Mouse (Mus musculus): ENCODE measurements around the gene 2310007B03Rik.

The 2310007B03Rik gene

DNA sequence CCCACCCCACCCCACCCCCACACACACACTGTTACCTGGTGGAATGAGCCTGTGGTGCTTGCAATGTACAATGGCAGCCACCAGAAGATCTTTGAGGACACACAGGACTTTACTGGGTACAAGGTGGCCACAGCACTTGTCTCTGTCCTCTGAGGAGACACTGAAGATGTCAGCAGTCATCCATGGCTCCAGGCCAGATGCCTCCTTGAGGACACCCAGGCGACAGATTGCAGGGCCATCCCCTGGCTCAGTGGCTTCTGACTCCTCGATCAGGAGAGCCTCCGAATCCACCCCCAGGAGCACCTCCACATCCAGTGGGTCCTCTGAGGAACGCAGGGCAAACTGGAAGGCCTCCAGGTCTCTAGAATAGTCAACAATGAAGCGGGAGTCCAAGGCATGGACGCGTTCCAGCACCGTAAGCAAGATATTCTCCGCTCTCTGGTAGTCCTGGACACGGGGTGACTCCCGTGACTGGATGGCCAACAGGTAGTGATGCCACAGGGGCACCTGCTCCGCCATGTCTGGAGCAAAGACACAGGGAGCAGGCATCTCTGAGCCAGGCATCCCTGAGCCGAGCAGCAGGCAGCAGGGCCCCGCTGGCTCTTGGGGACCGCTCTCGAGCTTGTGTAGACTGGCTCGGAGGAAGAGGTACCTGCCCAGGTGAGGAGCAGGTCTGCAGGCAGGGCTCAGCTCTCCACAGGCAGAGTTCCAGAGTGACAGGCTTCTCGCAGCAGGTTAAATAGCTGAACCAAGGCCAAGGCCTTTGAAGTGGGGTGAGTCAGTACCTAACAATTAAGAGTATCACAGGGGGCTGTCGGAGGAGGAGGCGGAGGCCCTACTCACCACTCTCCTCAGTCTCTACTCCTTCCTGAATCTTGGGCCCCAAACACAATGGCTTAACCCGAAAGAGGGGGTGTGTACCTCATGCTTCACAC is 915 bp downstream of the 2310007B03Rik start:
- DNase-seq = peak in 1 of 2 experiments; percentile 17

DNA sequence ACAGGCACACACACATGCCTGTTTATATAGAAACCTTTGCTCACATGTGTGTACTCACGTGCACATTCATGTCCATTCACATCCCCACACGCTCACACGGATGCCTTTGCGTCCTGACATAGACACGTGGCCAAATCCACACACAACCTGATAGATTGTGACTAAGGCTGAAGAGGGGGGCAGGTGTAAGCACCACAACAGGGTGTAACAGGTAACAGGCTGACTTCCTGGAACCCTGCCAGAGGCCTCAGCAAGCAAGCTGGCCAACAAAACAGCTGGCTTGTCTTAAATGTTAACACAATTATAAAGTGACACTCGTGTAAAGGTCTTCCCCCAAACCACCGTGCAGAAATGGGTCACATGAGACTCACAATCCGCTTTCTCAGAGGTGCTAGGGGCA is 1.8 kb downstream of the 2310007B03Rik start:
- peak in 1 of 2 experiments; percentile 12 for DNase-seq

DNA sequence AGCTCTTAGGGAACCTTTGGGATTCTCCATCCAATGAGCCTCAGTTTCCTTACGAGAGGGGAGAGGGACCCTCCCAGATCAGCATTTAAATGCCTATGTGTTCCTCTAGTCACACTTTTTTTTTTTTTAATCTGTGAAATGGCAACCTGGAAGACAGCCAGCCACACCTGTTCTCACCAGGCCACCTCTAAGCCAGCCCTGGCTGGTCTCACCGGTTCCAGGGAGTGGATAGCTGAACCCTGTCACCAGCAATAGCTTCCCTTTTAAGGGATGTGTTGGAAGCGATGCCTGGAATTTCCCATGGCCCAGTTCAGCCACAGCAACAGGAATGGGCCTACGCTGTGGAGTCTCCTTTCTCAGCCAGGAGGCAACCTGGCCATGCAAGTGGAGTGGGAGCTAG is 3.2 kb downstream of the 2310007B03Rik start:
- DNase-seq = peak; percentile 36 to 67

DNA sequence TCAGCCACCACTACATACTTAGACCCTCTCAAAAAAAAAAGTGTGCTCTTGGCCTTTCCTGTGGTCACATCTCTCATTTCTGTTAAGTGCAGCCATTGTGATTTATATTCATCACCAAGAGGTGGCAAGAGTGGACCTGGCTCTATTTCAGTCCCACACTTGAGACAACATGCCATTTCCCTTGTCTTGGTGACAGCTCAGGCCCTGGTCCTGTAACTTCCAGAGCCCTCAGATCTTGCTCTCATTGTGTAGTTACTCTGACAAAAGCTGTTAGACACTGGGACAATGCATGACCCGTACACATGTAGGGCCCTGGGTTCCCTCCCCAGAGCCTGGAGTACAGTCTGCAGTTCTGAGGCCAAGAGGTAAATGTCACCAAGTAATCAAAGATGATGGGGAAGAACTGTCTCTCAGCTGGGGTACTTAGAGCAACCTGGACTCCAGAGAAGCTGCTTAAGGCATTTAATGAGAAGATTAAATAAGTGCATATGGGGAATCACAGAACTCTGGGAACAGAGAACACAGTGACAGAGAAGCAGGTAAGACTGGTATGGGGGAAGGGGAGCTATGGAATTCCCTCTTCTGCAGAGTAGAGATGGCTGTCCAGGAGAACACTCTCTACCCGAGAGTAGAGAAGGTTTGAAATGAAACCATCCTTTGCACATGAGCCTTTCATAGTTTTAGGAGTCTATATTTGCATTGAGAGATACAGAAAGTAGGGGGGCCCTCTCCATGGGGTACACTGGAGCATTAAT is 9.7 kb downstream of the 2310007B03Rik start:
- no peak for DNase-seq

DNA sequence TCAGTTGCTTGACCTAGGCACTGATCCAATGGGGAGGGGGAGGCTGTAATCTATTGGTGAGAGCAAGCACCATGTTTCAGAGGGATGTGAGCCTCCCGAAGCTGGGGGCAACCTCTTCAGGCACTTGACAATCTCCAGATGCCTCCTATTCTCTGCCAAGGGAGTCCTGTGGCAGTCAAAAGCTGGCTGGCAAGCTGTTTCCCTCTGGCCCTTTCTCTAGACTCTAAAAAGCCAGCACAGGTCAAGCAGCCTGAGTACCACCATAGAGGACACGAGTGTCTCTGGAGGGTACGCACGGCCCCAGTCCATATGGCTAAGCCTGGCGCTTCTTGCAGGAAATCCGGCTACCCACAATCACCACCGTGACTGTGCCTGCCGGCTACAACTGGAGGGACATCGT is 16.6 kb downstream of the 2310007B03Rik start:
- no peak for DNase-seq

DNA sequence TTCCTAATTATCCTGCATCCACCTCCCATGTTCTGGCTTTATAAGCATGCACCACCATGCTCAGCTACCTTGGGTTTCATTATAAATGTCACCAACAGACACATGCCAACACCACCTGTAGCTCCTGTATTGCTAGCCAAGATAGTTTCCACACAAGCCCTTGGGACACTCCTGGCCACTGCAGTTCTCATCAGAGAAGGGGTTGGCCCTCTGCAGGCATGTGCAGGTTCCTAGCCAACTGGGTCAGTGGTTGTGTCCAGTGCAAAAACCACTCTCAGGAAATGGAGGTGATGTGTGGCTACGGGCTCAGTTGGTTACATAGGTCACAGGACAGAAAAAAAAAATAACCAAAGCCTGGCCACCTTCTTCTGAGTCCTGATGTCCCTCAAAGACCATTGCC is 17.9 kb downstream of the 2310007B03Rik start:
- DNase-seq = no peak

DNA sequence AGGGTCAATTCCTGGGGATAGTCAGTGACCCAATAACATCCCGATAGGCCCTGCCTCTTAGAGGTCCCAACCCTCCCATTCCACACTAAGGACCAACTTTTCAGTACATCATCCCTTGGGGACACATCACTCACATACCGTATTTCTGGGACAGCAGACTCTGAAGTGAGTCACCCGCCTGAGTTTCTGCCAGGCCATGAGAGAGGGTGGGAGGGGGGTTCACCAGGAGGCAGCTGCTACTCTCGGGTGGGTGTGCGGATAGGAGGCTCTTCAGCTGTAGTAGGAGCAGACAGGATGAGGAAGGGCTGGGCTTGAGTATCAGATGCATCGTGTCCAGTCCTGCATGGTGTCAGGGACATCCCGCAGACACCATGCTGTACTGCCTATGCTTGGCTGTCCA is 21.0 kb downstream of the 2310007B03Rik start:
- no peak for DNase-seq

DNA sequence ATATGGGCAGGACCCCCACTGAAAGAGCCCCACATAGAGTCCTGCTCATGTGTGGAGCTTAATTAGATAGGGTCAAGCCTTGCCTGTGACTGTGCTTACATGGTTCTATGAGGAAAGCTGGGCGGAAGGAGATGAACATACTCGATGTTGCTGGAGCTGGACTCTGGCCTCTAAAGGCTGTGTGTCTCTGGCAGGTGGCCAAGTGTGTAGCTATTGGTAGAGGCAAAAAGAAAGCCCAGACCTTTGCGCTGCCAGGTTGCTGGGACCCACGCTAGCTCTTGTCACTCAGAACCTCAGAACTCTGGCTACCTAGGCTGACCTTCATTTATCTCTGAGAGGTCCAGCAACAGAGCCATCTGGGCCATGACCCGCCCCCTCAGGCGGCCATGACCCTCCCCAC is 22.2 kb downstream of the 2310007B03Rik start:
- DNase-seq = peak; percentile 71 to 74

DNA sequence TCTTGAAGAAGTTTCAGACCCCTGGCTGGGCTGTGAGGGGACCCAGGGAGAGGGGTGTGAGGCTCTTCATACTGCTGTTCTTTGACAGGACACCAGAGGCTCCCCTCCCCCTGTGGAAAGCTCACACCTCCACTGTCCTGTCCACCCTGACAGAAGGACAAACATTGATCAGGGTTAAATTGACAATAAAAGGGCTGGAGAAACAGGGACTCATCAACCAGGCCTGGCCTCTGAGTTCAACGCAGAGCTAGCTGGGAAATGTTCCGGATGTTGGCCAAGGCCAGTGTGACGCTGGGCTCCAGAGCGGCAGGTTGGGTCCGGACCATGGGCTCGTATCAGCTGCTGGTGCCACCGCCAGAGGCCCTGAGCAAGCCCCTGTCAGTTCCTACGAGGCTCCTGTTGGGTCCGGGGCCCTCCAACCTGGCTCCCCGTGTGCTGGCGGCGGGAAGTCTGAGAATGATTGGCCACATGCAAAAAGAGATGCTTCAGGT is 25.7 kb downstream of the 2310007B03Rik start, which contains the start of gene Agxt:
Agxt (plus strand) TSS at position 205 of the 491 bp plus-strand sequence.
- DNase-seq = no peak

DNA sequence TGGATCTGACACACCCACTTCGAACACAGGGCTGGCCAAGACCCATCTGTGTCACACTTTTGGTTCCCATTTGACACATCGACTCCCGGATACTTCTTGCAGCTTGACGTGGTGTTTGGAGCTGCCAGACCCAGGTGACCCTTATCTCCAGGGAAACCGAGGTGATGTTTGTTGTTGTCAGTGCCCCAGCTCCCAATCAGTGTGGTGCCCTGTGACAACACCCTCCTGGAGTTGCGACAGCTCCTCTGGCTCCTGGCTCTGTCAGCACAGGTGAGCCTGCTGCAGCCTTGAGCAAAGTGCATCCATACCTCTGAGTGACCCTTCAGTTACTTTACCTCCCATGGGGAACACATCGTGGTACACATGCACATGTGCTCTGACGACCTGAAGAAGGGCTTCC is 28.1 kb downstream of the 2310007B03Rik start:
- no peak for DNase-seq

DNA sequence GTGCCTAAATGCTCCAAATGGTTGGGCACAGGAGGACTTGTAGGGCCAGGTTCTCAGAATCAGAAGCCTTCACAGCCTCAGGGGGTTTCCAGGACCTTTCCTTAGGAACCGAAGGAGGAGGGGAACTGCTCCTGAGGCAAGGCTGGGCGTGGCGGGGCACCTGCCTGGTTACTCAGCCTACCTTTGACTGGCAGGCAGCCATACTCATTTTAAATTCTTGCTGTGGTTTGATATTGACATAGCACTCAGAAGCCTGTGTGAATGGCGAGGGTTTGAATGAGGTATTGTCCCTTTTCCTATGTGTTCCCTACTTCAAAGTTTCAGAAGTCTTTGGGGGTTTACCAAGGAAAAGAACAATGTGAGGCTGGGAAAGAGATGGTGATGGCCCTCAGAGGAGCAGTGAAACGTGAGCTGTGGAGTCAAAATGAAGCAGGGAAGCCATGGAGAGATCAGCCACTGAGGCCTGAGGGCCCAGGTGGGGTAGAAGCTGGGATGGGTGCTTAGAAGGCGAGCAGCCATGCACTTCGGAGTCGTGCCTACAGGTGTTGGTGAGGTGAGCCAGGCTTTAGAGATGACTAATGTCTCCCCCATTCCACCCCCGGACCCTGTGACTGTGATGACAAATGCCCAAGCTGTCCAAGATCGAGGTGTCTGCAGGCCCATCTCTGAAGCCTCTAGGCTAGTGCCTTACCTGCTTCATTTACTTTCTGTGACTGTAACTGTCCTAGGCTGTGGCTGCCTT is 30.3 kb downstream of the 2310007B03Rik start:
- DNase-seq = peak in 1 of 2 experiments; percentile 23

DNA sequence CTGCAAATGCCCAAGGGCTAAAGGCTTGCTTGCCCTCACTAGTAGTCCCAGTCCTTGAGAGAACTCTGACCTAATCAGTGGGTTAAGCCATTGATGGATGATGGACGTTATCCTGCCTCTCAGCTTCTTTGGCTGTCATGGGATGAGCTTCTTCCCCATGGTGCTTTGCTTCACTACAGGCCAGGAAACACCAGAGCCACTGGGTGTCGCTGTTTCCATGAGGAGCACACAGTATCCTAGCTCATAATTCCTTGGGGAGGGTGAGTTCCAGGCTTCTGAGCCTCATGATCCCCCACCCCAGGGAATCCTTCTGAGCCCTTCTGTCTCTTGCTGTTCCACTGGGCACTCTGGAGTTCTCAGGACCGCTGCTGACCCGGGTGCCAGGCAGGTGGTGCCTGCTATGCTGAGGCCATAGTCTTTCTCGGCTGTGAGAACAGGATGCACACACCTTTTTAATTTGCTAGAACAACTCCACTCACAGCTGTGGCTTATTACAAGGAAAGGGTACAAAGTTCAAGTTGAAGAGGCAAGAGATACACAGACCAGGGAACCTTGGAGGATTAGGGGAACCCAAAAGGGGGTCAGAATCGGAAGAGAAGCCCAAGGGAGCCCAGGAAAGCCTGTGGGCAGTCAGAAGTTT is 31.9 kb downstream of the 2310007B03Rik start:
- peak; percentile 27 to 50 for DNase-seq

DNA sequence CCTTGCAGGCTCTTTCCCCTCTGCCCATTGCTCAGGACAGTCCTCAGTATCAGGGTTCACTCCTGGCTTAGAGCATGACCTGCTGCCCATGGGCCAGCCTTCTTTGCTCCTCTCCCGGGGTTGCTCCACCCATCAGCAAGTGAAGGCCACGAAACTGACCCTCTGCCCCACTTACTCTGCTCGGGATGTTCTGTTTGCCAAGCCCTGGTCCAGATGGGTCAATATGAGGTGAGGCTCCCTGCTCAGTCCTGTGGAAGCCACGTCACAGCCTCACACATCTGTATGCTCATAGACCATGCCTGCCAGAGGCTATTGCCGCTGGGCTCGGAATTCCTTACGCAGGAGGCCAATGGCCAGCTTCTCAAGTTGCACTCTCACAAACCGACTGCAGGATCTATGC is 32.5 kb downstream of the 2310007B03Rik start:
- no peak for DNase-seq

DNA sequence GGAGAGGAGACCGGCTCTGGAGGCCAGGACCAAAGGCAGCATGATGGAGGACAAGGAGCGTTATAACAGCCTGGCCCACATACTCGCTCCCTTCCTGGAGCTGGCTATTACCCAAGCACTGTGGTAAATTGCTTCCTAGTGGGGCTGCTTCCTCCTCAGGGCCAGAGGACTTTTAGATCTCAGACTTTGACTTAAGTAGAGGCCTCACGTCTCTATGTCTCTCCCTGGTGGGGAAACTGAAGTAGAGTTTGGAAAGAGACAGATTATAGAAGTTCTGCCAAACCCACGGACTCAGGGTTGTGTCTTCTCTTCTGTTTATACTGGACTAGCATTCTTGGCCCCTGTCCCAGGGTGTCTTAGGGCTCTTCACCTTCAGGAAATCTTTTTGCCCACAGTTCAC is 35.5 kb downstream of the 2310007B03Rik start:
- no peak for DNase-seq

DNA sequence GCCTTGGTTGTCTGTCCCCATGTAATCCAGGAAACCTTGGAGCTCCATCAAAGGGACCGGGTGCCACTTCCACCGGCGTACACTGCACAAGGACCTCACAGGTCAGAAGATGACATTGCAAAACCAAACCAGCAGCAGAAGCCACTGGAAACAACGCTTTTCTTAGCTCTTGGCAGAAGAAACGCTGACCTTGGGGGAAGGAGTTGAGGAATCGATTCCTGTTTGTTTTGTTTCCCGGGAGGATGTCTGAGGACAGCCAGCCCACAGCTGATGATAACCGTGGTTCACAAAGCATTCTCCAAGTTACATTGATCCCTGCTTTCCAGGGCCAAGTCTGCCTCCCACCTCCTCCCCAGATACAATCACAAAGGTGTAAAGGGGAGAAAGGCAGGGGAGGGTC is 36.7 kb downstream of the 2310007B03Rik start:
- no peak for DNase-seq

DNA sequence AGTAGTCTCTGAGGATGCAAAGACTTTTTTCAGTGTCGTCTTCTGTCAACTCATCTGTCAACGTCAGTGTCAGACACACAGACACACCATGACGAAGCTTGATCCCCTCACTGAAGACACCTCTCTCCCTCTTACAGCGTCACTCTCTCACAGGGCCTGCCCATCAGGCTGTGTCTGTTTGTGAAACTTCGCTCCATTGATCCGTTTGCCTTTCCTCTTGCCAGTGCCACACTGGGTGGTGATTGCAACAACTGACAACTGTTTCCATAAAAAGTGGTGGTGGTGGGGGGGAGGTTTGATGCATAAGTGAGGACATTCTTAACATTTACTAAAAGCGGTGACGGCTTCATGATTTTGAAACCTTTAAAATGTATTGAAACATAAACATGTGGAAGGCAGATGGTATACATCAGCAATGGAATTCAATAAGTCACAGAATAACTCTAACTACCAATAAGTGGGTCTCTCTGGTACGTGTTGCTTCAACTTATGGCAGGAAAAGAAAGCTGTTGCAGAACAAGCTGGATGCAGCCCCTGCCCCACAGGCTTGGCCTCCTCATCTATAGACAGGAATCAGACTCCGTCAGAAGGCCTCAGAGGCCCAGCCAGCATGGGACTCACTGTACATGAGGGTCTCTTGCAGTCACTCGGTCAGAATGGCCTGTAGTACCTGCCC is 37.4 kb downstream of the 2310007B03Rik start:
- DNase-seq = no peak

DNA sequence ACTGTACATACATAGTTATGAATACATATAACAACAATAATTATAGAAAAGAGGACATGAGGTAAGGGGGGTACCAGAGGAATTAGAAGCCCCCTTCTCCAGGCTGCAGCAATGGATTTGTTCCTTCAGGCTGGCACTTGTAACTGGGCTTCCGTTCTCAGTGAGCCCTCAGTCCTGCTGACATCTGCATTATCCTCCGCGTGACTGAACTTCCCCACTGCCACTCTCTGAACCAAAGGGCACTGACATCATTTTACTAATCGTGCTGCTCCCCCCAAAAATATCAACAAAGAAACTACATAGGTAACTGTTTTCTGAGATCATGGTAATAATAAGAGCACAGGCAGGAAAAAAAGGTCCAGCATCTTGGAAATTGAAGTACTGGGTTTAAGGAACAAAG is 41.9 kb downstream of the 2310007B03Rik start:
- no peak for DNase-seq

DNA sequence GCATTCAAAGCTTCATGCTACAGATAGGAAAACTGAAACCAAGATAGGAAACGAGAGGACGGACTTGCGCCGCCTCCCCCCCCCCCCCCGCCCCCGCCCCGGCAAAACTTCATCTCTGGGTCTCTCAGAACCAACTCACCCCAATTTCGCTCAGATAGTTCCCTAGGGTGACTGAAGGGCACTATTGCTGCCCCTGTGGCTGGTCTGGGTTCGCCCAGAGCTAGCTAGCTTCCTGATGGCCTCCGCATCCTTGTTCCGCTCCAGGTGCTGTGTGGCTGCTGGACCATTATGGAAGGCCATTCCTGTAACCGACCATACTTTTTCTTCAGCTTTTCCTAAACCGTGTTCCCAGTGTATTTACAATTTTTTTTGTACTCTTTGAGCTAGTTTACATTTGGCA is 45.3 kb downstream of the 2310007B03Rik start:
- no peak for DNase-seq

DNA sequence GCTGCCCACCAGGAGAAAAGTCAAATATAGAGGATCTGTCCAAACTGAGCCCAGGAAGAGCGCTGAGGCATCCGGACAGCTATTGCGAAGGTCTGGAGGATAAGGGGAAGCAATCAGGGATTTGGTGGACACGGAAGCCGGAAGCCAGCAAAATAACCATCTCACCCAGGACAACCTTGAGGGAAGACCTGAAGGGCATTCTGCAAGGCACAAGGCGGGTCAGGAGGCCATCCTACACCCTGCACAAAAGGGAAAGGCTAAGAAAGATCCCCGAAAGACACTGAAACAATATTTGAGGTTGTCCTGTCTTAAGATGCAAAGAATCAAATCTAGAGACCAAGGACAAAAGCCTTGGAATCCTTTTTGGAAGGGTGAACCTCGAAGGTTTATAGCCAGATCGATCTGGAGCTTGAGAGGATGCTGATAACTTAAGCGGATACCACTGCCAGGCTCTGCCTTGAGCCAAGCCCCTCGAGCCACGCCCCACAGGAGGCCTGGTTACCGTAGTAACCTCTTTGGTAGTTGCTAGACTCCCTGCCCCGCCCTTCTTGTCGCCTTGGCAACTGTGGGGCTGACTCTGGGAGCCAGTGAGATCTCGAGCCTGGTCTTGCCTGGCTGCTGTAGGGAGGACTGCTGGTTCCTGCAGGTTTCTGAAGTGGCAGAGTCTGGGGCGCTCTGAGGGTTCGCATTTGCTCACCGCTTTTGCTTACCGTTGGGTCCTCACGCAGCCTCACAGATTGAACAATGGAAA is 45.9 kb downstream of the 2310007B03Rik start:
- peak; percentile 54 to 56 for DNase-seq

DNA sequence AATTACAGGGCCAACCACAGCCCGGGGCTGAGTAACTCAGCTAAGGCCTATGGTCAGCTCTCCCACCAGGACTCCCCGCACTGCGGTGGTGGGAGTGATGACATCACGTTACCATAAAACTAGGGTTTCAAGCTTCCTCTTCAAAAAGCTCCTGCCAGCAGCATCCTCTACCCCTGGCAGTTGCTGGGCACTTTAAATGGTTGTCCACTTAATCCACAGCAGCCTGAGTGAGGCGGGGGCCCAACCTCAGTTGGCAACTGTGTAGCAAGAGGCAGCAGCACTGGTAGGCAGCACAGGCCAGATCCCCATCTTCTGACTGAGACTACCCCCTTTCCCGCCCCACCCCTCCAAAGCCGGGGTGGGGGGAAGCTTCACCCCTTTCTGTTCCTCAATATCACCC is 58.0 kb downstream of the 2310007B03Rik start:
- DNase-seq = no peak

DNA sequence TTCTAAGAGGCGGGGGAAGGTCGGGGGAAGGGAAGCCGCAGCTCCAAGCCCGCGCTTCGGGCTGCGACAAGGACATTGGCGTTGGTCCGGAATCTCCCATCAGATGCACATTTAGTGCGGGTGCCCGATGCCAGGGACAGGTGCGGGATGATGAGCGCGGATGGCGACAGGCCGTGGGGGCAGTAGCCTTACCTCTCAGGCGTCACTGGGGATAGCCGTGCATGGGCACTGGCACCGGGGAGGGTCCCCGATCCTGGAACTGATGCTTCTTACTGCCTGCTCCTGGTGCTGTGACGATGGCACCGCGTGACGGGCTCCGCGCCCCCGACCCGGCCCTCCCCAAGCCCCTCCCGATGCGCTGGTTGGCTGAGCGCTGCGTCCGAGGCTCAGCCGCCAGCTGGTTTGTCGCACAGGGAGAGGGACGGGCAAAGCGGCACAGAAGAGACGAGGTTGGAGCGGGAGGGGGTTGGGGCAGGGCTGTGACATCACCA is 59.1 kb downstream of the 2310007B03Rik start, which contains the start of gene Kif1a:
Kif1a (minus strand) TSS at position 381 of the 491 bp plus-strand sequence.
- DNase-seq = no peak

Data from kidney, adult 8-10 months (tissue).